In genomic region chr5:64813361-64813760, GRCm38 (mm10) we compare ENCODE assay signal across 8 mouse cellular contexts. TPM values are rescaled to one million over a fixed set of nuclear protein-coding genes. Genes with fewer than 3 reads are reported as not detected.
DNase-seq lines count a peak whose midpoint lies in the region; ATAC-seq and TF ChIP-seq lines count a peak whose summit lies in the region.

No protein-coding gene starts in this region.

- H3K9ac ChIP-seq in hindbrain, embryonic 12.5 days, result no peak overlapping the region
- H3K9ac ChIP-seq in forebrain, embryonic 14.5 days (ENCODE audit: low read length), result no peak overlapping the region

- TF ChIP-seq POLR2A in small intestine, adult 2 months (IDR thresholded peaks at IDR 0.05; ENCODE audit: low read depth, low read length), result no peak

- TF ChIP-seq CTCF in small intestine, adult 2 months (IDR thresholded peaks at IDR 0.05; ENCODE audit: extremely low read depth, insufficient read length, insufficient replicate concordance, low read depth, low read length), result peak; percentile 82

- no peak for ATAC-seq in hindbrain, embryonic 12.5 days (ENCODE audit: low FRiP score)
- peak; percentile 16; the same call in 1 of the 2 replicates for ATAC-seq in forebrain, embryonic 14.5 days

- H3K36me3 ChIP-seq in hindbrain, embryonic 10.5 days, result peaks cover 50% of the 10 kb centered on the region
- no peaks in the 10 kb centered on the region for H3K36me3 ChIP-seq in hindbrain, embryonic 12.5 days
- peaks cover 5% of the 10 kb centered on the region; the same call in 1 of the 2 replicates for H3K36me3 ChIP-seq in forebrain, embryonic 14.5 days (ENCODE audit: control insufficient read depth, insufficient read depth, low read length)
- peaks cover 37% of the 10 kb centered on the region for H3K36me3 ChIP-seq in small intestine, adult 2 months (ENCODE audit: control insufficient read depth, insufficient read depth, low read length)

- no peak overlapping the region for H3K4me2 ChIP-seq in hindbrain, embryonic 12.5 days (replicated peaks)
- no peak overlapping the region for H3K4me2 ChIP-seq in forebrain, embryonic 14.5 days (ENCODE audit: low read length)

- WGBS in hindbrain, embryonic 10.5 days, result 13% methylated on average over 9 of the region's 9 CpGs
- WGBS in hindbrain, embryonic 12.5 days, result 10% methylated on average over 9 of the region's 9 CpGs
- WGBS in forebrain, embryonic 14.5 days, result 8% methylated on average over 9 of the region's 9 CpGs
- 1% methylated on average over 9 of the region's 9 CpGs for WGBS in small intestine, adult 2 months

- H3K27me3 ChIP-seq in hindbrain, embryonic 10.5 days (ENCODE audit: insufficient read depth, poor library complexity, severe bottlenecking), result no peaks in the 10 kb centered on the region
- no peaks in the 10 kb centered on the region for H3K27me3 ChIP-seq in hindbrain, embryonic 12.5 days
- no peaks in the 10 kb centered on the region for H3K27me3 ChIP-seq in forebrain, embryonic 14.5 days (replicated peaks; ENCODE audit: control insufficient read depth, insufficient read depth, low read length)
- H3K27me3 ChIP-seq in small intestine, adult 2 months (ENCODE audit: control insufficient read depth, insufficient read depth, low read length), result no peaks in the 10 kb centered on the region

- peaks cover 56% of the 10 kb centered on the region for H3K4me1 ChIP-seq in hindbrain, embryonic 10.5 days (replicated peaks)
- H3K4me1 ChIP-seq in hindbrain, embryonic 12.5 days, result peaks cover 43% of the 10 kb centered on the region
- H3K4me1 ChIP-seq in forebrain, embryonic 14.5 days (ENCODE audit: control insufficient read depth, insufficient read depth, low read length), result peaks cover 26% of the 10 kb centered on the region
- peaks cover 39% of the 10 kb centered on the region for H3K4me1 ChIP-seq in small intestine, adult 2 months (ENCODE audit: control insufficient read depth, insufficient read depth, insufficient read length, low read length)

- H3K9me3 ChIP-seq in hindbrain, embryonic 10.5 days, result no peaks in the 10 kb centered on the region
- H3K9me3 ChIP-seq in hindbrain, embryonic 12.5 days (replicated peaks), result no peaks in the 10 kb centered on the region
- no peaks in the 10 kb centered on the region for H3K9me3 ChIP-seq in forebrain, embryonic 14.5 days (replicated peaks; ENCODE audit: control insufficient read depth, low read length)

- H3K27ac ChIP-seq in hindbrain, embryonic 10.5 days, result no peak overlapping the region
- H3K27ac ChIP-seq in hindbrain, embryonic 12.5 days, result no peak overlapping the region
- no peak overlapping the region for H3K27ac ChIP-seq in forebrain, embryonic 14.5 days (ENCODE audit: low read depth, low read length)
- peak overlapping the region; percentile 25; the same call in 1 of the 2 replicates for H3K27ac ChIP-seq in small intestine, adult 2 months (ENCODE audit: insufficient read depth, low read depth, low read length)

- intact Hi-C loops in heart, postnatal 25 days (cut with DNase I), result loop anchor here (1.0 to 5.0 kb wide), 4 partner anchors 131 to 525 kb away; no protein-coding TSS in a partner anchor

- no peak overlapping the region for H3K4me3 ChIP-seq in hindbrain, embryonic 10.5 days
- no peak overlapping the region for H3K4me3 ChIP-seq in hindbrain, embryonic 12.5 days
- H3K4me3 ChIP-seq in forebrain, embryonic 14.5 days (ENCODE audit: low read depth, low read length), result no peak overlapping the region
- H3K4me3 ChIP-seq in small intestine, adult 2 months (ENCODE audit: low read depth, low read length), result no peak overlapping the region

- DNase-seq in hindbrain, embryonic 10.5 days (ENCODE audit: low spot score), result peak; percentile 85
- peak; percentile 93 for DNase-seq in c-Kit-positive CD71-positive TER-119-positive erythroid progenitor cells, embryonic 14.5 days (ENCODE audit: low spot score)
- peak; percentile 98 for DNase-seq in forebrain, embryonic 14.5 days (ENCODE audit: low spot score)
- peak; percentile 62 for DNase-seq in heart, postnatal 25 days (ENCODE audit: low spot score)
- peak; percentile 89 to 92 for DNase-seq in layer of hippocampus, postnatal 10 days (ENCODE audit: low spot score in 2 of 2)
- peak; percentile 94 for DNase-seq in lung, postnatal 14 days

RNA-seq across cellular contexts. Expression of gene Klf3, which starts 10.2 kb away (rescaled TPM):
- 57.1 and 58.7 TPM in 2 replicates for polyA plus RNA-seq in hindbrain, embryonic 10.5 days (2016; fragmentation: Nextera tagmentation; extraction: Ambion mirVana)
- 44.6 and 50.7 TPM in 2 replicates for polyA plus RNA-seq in hindbrain, embryonic 12.5 days (2016; fragmentation: Nextera tagmentation; extraction: Ambion mirVana)
- 19.3 and 24.3 TPM in 2 replicates for polyA plus RNA-seq in forebrain, embryonic 14.5 days (2014; fragmentation: Nextera tagmentation; extraction: Ambion mirVana)
- total RNA-seq in heart, postnatal 25 days (2021), result 10 to 100 TPM; 43.6 to 55.6 TPM
- total RNA-seq in layer of hippocampus, postnatal 10 days (2021), result 10 to 100 TPM; 41.9 to 42.9 TPM
- 52.4 and 170 TPM in 2 replicates for polyA plus RNA-seq in small intestine, adult 2 months (2012; rRNA removed)
